Mouse (Mus musculus) mesoderm, embryonic 11.5 days (tissue): ENCODE measurements around the gene Ift57.
A peak's percentile ranks its signal among the peaks of the same experiment; 100 is the strongest.

Experiments
- DNase-seq: peaks from one replicate; pipeline ENCODE4 v3.0.0-alpha.2; 2012; ENCODE audit warnings: low read depth, low spot score

Ift57 gene

DNA sequence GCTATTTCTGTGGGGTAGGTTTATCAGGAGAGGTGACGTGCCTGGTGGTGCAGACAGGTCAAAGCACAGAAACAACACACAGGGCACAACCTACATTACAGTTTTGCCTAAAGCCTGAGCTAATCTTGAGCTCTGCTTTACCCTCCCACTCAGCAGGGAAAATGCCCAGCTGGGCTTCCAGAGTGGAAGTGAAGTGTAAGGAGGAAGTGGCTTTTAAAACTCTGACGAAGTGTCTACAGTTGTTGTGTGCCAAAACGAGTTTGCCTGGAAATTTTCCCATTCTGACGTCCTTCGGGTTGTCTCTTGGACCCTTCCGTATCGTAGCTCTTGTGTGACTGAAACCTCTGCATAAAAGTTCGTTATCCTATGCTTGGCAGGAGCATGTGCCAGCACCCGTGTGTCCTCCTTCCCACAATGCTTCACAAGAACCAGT, 93.4 kb downstream of the Ift57 start:
- no peak for DNase-seq

GRCm38 (mm10) chr16:49793596-49793995, 94.6 kb downstream of the Ift57 start:
- DNase-seq = no peak

- DNase-seq = no peak
Observed at GRCm38 (mm10) chr16:49796271-49796670, 97.2 kb downstream of the Ift57 start.

DNA sequence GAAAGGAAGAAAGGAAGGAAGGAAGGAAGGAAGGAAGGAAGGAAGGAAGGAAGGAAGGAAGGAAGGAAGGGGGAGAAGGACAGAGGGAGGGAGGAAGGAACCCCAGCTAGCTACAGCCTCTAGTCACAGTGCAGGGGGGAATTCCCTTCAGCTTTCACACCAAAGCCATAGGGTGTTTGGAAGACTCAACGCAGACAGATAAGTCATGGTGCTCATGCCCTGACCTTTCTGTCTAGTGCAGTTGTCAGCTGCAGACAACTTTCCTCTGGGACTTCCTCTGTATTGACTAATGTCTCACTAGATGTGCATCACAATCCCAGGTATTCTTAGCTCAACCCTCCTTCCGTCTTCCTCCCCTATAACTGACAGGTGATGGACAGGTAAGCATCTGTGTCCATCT, 97.9 kb downstream of the Ift57 start:
- no peak for DNase-seq

DNA sequence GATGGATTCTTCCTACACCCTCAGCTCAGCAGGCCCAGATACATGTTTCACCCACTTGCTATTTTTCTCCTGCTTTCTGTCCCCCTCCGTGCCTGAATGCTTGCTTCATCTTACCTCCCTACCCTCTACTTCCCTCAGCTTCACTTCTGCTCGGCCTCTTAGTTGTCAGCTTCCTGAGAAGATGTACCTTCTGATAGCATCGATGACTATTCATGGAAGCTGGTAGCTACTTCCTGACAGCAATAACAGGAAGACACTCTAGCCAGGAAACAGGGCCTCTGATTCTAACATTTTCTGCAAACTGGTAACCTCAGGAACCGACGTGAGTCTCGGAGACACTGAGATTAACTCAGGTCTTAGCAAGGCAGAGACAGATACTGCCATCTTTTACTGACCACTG, 99.8 kb downstream of the Ift57 start:
- no peak for DNase-seq

DNA sequence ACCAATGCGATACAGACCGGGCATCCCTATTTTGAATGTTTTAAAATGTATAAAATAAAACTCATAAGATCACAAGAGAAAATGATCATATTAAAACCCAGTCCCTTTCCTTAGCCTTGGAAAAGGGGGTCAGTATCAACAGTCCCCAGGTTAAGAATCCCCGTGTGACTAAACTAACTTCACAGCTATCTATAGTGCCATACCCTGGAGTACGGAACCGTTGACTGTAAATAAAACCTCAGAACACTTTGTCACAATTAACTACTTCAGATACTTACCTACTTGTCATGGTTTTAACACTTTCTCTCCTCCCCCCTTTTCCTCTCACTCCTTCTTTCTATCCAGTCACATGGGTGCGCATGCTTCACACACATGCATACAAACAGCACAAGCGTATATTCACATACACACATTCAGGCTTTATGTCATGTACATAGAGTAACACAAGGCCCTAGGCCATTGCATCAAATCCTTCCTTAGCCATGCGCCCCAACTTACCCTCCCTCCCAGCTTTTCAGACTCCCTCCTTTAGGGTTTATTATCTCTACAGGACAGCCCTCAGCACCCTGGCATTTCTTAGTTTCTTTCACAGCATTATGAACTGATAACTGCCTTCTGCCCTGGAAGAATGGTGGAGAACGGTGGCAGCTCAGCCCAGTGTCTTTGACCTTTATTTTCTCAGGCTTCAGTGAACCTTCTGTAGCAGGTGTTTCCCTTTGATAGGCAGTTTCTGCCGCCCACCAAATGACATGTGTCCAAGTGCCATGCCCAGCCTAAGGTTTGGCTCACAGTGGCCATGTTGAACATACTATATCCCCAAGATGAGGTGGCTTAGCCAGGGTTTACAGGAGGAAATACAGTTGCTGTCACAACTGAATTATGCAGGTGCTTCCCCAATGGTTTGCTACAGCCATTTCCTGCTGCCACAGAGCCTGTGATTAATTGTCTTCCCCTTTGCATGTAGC, 100.8 kb downstream of the Ift57 start, which contains the start of gene Cd47:
Gene Cd47 (plus strand): TSS at position 937 of the 965 bp plus-strand sequence.
- DNase-seq = no peak

GRCm38 (mm10) chr16:49800996-49801395, 102.0 kb downstream of the Ift57 start:
- no peak for DNase-seq

DNA sequence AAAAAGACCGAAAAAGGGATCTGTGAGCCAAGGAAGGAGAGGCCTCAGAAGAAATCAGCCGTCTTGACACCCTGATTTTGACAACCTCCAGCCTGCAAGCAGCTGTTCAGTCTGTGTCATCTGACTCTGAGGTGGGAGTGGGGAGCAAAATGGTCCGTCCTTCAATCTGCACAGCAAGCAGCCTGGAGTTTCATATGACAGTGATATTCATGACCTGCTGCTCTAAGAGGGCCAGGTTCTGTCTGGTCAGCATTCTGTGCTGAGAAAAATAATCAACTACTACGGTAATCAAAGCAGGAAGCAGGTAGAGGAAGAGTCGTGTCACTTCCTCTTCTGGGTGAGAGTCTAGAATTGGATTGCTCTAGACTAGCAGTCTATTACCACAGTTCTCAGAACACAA, 102.4 kb downstream of the Ift57 start:
- DNase-seq = no peak

GRCm38 (mm10) chr16:49802993-49803392, 104.0 kb downstream of the Ift57 start:
- DNase-seq = no peak

- no peak for DNase-seq
Observed at GRCm38 (mm10) chr16:49803932-49804461, 105.0 kb downstream of the Ift57 start.

DNA sequence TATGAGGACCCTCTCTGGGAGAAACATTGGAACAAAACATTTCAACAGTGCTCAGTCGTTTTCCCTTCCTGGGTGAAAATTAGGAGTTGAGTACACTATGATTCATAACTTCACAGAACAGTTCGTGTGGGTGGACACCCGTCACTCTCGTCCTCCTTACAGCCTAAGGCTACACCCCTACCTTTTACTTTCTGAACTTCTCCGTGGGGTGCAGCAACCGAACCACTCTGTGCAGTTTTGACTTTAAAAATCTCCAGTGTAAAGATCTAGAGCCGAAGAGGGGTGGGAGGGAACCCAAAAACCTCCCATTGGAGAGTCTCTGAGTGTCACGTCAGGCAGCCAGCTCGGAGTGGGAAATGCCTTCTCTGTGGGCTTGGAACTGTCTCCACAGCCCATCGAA, 107.9 kb downstream of the Ift57 start:
- DNase-seq = no peak

DNA sequence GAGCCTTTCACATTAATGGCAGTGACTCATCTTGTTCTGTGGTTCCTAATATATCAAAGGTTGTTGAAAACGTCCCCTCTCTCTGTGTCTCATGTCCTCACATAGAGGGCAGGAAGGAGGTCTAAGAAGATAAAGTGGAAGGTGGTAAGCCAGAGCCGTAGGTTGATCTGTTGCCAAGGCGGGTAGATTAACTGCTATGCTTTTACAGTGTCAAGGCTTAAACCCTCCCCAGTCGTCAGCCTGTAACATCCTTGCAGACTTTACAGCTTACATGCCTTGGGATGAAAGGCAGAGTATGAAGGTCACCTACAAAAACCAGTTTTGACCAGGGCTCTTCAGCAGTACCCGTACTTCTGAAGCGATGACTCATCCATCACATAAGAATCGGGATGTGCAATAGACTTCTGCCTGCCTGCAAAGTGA, 108.4 kb downstream of the Ift57 start:
- no peak for DNase-seq

DNA sequence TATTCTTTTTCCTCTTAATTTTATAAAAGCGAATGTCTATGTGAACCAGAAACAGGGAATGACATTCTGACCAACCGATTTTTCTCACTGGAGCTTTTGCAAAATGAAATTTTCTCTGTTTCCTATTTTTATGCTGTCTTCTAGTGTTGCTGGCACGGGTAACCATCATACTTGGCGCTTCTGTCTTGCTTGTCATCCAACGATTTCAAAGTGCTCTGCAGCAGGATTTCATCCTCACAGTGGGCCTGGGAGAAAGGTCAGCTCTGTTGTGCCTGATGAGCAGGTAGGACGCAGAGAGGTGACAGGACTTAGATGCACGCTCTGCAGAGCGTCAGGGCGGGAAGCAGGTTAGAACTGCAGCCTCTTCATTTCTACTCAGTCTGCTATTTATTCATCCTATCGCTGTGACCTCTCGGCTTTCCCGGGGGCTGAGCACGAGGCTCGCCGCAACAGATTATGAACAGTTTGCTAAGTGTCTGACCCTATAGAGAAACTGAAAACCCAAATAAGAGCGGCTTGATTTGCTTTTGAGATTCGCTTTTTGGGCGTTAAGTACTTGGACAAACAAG, 108.9 kb downstream of the Ift57 start:
- no peak for DNase-seq

GRCm38 (mm10) chr16:49811897-49812296, 112.9 kb downstream of the Ift57 start:
- no peak for DNase-seq

- no peak for DNase-seq
Observed at GRCm38 (mm10) chr16:49812821-49813616, 114.0 kb downstream of the Ift57 start.

- DNase-seq = peak; percentile 58
Observed at GRCm38 (mm10) chr16:49814419-49814818, 115.4 kb downstream of the Ift57 start.
